Mouse (Mus musculus): ENCODE measurements around the gene A430078G23Rik. TPM values are rescaled to one million over a fixed set of nuclear protein-coding genes. Genes with fewer than 3 reads are reported as not detected.
"Not testable (repeated sequence)": the region's sequence is repeated elsewhere in the genome, so short reads cannot be mapped to it uniquely, and the experiment has no call there.

Gene A430078G23Rik
- polyA plus RNA-seq, 1 experiment from 2014 or later = 0.63 TPM

DNA sequence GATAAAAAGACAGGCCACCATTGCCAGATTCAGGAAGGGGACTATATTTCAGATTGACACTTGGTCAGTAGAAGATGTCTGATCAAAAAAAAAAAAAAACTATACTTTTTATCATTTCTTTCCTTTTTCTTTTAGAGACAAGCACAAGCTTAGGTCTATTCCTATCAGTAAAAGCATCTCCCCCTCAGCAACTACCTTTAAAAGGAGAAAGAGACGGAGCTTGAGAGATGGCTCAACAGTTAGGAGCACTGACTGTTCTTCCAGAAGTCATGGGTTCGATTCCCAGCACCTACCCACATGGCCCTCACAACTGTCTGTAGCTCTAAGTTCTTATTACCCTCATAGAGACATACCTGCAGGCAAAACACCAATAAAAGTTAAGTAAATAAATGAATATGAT lies 38.9 kb upstream of the A430078G23Rik start:
- no peak for ATAC-seq (ENCODE audit: low FRiP score, low TSS enrichment)
- TF ChIP-seq EP300 (optimal IDR thresholded peaks at IDR 0.05) (no peak), CTCF (IDR thresholded peaks at IDR 0.05; ENCODE audit: low read depth) (no peak)
- Histone ChIP-seq H3K36me3 (ENCODE audit: control insufficient read depth, insufficient read depth, low read length) (no peaks in the 10 kb centered on the region), H3K9ac (ENCODE audit: low read length) (no peak overlapping the region), H3K27me3 (ENCODE audit: control insufficient read depth, insufficient read depth, low read length) (no peaks in the 10 kb centered on the region), H3K4me1 (replicated peaks; ENCODE audit: control insufficient read depth, insufficient read depth) (no peaks in the 10 kb centered on the region), H3K4me3 (ENCODE audit: low read depth, low read length) (no peak overlapping the region), H3K4me2 (replicated peaks; ENCODE audit: low read depth) (no peak overlapping the region), H3K9me3 (ENCODE audit: control insufficient read depth, low read length) (no peaks in the 10 kb centered on the region), H3K27ac (replicated peaks) (no peak overlapping the region)
- WGBS = 77% methylated on average over 2 of the region's 2 CpGs
- no peak for DNase-seq (ENCODE audit: low spot score)

DNA sequence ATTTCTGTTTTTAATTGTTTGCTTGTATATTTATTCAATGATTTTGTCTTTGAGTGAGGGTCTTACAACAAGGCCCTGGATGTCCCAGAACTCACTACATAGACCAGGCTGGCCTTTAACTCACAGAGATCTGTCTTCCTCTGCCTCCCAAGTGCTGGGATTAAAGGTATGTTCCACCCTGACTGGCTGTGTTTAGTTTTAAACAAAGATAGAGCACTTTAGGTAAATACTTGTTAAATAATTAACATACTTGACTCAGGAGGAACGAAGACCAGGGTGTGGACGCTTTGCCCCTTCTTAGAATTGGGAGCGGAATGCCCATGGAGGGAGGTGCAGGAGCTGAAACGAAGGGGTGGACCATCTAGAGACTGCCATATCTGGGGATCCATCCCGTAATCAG lies 36.6 kb upstream of the A430078G23Rik start:
- H3K4me3 ChIP-seq (ENCODE audit: low read depth, low read length) = no peak overlapping the region
- no peaks in the 10 kb centered on the region for H3K36me3 ChIP-seq (ENCODE audit: control insufficient read depth, insufficient read depth, low read length)
- H3K27me3 ChIP-seq (ENCODE audit: control insufficient read depth, insufficient read depth, low read length) = no peaks in the 10 kb centered on the region
- no peak for DNase-seq (ENCODE audit: low spot score)
- TF ChIP-seq EP300 (optimal IDR thresholded peaks at IDR 0.05) = no peak
- no peak for TF ChIP-seq CTCF (IDR thresholded peaks at IDR 0.05; ENCODE audit: low read depth)
- H3K27ac ChIP-seq (replicated peaks) = no peak overlapping the region
- 53% methylated on average over 5 of the region's 5 CpGs for WGBS
- H3K9me3 ChIP-seq (ENCODE audit: control insufficient read depth, low read length) = no peaks in the 10 kb centered on the region
- 0 out of 2 replicates have a peak, but pooled peaks have one; percentile 51 for ATAC-seq (ENCODE audit: low FRiP score, low TSS enrichment)
- no peak overlapping the region for H3K9ac ChIP-seq (ENCODE audit: low read length)
- no peaks in the 10 kb centered on the region for H3K4me1 ChIP-seq (replicated peaks; ENCODE audit: control insufficient read depth, insufficient read depth)
- H3K4me2 ChIP-seq (replicated peaks; ENCODE audit: low read depth) = no peak overlapping the region

DNA sequence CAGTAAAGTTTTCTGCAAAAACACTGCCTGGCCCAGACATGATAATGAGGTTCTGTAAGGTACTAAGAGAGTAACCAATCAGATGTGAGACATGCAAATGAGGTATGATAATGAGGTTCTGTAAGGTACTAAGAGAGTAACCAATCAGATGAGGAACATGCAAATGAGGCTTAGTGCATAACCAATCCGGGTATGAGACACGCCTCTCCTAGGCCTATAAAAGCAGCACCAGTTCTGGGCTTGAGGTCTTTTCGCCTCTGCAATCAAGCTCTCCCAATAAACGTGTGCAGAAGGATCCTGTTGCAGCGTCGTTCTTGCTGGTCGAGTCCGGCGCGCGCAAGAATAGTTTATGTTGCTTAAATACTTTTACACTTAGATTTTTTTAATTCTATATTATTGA lies 33.9 kb upstream of the A430078G23Rik start:
- H3K4me2 ChIP-seq (replicated peaks; ENCODE audit: low read depth); DNase-seq (ENCODE audit: low spot score); H3K4me1 ChIP-seq (replicated peaks; ENCODE audit: control insufficient read depth, insufficient read depth); H3K27ac ChIP-seq (replicated peaks); H3K9me3 ChIP-seq (ENCODE audit: control insufficient read depth, low read length); H3K27me3 ChIP-seq (ENCODE audit: control insufficient read depth, insufficient read depth, low read length); H3K4me3 ChIP-seq (ENCODE audit: low read depth, low read length); ATAC-seq (ENCODE audit: low FRiP score, low TSS enrichment); H3K9ac ChIP-seq (ENCODE audit: low read length); H3K36me3 ChIP-seq (ENCODE audit: control insufficient read depth, insufficient read depth, low read length): not testable (repeated sequence)
- WGBS = 93% methylated on average over 8 of the region's 11 CpGs

DNA sequence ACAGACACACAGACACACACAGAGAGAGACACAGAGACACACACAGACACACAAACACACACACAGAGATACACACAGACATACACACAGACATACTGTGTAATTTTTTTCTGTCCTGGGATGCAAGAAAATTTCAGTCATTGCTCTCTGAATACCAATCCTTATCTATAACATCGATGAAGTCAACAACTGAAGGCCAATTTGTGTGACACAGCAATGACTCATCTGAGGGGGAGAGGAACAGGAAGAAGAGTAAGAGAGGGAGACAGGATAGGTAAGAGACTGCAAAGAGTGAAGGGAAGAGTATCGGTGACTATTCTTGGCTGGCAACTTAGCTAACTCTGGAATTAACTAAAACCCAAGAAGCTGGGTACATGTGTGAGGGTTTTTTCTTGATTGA lies 29.0 kb upstream of the A430078G23Rik start:
- Histone ChIP-seq H3K4me3 (ENCODE audit: low read depth, low read length) (no peak overlapping the region), H3K4me2 (replicated peaks; ENCODE audit: low read depth) (no peak overlapping the region), H3K27ac (replicated peaks) (no peak overlapping the region), H3K27me3 (ENCODE audit: control insufficient read depth, insufficient read depth, low read length) (no peaks in the 10 kb centered on the region), H3K9ac (ENCODE audit: low read length) (no peak overlapping the region), H3K9me3 (ENCODE audit: control insufficient read depth, low read length) (no peaks in the 10 kb centered on the region), H3K36me3 (ENCODE audit: control insufficient read depth, insufficient read depth, low read length) (no peaks in the 10 kb centered on the region), H3K4me1 (replicated peaks; ENCODE audit: control insufficient read depth, insufficient read depth) (no peaks in the 10 kb centered on the region)
- WGBS = 71% methylated on average over 2 of the region's 2 CpGs
- DNase-seq (ENCODE audit: low spot score) (no peak), ATAC-seq (ENCODE audit: low FRiP score, low TSS enrichment) (no peak)
- TF ChIP-seq EP300 (optimal IDR thresholded peaks at IDR 0.05) (no peak), CTCF (IDR thresholded peaks at IDR 0.05; ENCODE audit: low read depth) (no peak)

DNA sequence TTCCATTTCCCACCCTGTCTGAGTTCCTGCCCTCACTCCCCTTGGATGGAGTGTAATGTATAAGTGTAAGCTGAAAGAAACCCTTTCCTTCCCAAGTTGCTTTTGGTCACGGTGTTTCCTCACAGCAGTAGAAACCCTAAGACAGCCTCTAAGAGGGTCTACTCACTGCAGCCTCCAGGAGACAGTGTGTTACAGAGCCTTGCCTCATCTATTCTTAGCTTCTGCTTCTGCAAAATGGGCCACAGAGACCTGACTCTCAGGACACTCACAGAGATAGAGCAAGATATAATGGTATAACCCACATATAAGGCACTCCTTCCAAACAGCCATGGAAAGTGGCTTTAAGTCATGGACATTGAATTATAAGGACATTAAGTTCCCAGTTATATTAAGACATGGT lies 26.2 kb upstream of the A430078G23Rik start:
- Histone ChIP-seq H3K9me3 (ENCODE audit: control insufficient read depth, low read length) (no peaks in the 10 kb centered on the region), H3K27me3 (ENCODE audit: control insufficient read depth, insufficient read depth, low read length) (no peaks in the 10 kb centered on the region), H3K9ac (ENCODE audit: low read length) (no peak overlapping the region), H3K27ac (replicated peaks) (no peak overlapping the region), H3K4me3 (ENCODE audit: low read depth, low read length) (no peak overlapping the region), H3K4me2 (replicated peaks; ENCODE audit: low read depth) (no peak overlapping the region), H3K36me3 (ENCODE audit: control insufficient read depth, insufficient read depth, low read length) (no peaks in the 10 kb centered on the region), H3K4me1 (replicated peaks; ENCODE audit: control insufficient read depth, insufficient read depth) (no peaks in the 10 kb centered on the region)
- ATAC-seq (ENCODE audit: low FRiP score, low TSS enrichment) = no peak
- no peak for DNase-seq (ENCODE audit: low spot score)
- no peak for TF ChIP-seq CTCF (IDR thresholded peaks at IDR 0.05; ENCODE audit: low read depth)
- no peak for TF ChIP-seq EP300 (optimal IDR thresholded peaks at IDR 0.05)
- WGBS = 87% methylated on average over 1 of the region's 1 CpGs

DNA sequence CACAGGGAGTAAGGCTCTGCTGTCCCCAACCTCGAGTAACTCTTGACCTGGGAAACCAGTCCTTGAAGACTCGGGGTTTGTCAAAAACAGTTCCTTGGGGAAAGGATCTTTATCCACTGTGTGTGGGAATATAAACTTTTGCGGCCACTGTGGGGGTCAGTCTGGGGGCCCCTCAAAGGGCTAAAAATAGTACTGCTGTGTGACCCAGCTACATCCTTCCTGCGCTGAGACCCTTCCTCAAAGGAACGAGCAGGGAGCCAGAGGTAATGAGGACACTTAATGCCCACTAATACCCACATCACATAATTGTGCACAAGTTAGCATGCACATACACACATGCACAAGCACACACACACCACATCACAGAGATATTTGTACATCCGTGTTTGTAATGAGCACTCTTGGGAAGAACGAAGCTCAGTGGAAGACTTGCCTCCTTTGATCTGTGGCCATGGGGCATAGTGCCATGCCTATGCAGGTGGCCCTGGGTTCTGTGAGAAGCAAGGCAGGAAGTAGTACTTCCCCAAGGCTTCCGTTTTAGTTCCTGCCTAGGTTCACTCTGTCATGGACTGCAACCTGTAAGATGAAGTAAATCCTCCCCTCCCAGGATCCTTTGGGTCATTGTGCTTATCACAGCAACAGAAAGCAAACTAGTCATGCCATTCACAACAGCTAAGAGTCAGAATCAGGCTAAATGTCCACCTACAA lies 25.5 kb upstream of the A430078G23Rik start:
- ATAC-seq (ENCODE audit: low FRiP score, low TSS enrichment) = 0 out of 2 replicates have a peak, but pooled peaks have one; percentile 25
- no peak overlapping the region for H3K4me3 ChIP-seq (ENCODE audit: low read depth, low read length)
- WGBS = 60% methylated on average over 8 of the region's 8 CpGs
- H3K4me1 ChIP-seq (replicated peaks; ENCODE audit: control insufficient read depth, insufficient read depth) = no peaks in the 10 kb centered on the region
- H3K4me2 ChIP-seq (replicated peaks; ENCODE audit: low read depth) = no peak overlapping the region
- H3K27ac ChIP-seq (replicated peaks) = no peak overlapping the region
- TF ChIP-seq EP300 (optimal IDR thresholded peaks at IDR 0.05) = no peak
- TF ChIP-seq CTCF (IDR thresholded peaks at IDR 0.05; ENCODE audit: low read depth) = no peak
- H3K9me3 ChIP-seq (ENCODE audit: control insufficient read depth, low read length) = no peaks in the 10 kb centered on the region
- no peak overlapping the region for H3K9ac ChIP-seq (ENCODE audit: low read length)
- no peaks in the 10 kb centered on the region for H3K27me3 ChIP-seq (ENCODE audit: control insufficient read depth, insufficient read depth, low read length)
- DNase-seq (ENCODE audit: low spot score) = no peak
- no peaks in the 10 kb centered on the region for H3K36me3 ChIP-seq (ENCODE audit: control insufficient read depth, insufficient read depth, low read length)

Data from stomach, postnatal 0 days (tissue).